Mouse (Mus musculus) NIH3T3 (cell line): ENCODE data around the gene Gm19426.
"Not testable (repeated sequence)": the region's sequence is repeated elsewhere in the genome, so short reads cannot be mapped to it uniquely, and the experiment has no call there.

ENCODE experiments used
- DNase-seq: peaks from one replicate; pipeline ENCODE4 v3.0.0-alpha.2; 2012; ENCODE audit warnings: low read depth

Gene Gm19426

GRCm38 (mm10) chr2:84750115-84750514 lies 6.7 kb upstream of the Gm19426 start:
- DNase-seq: peak; percentile 76

GRCm38 (mm10) chr2:84744126-84744525 lies 671 bp upstream of the Gm19426 start:
- no peak for DNase-seq

- DNase-seq: peak; percentile 80
These were observed 788 bp downstream of the Gm19426 start for GRCm38 (mm10) chr2:84742451-84743283.

- no peak for DNase-seq
These were observed 1.5 kb downstream of the Gm19426 start for GRCm38 (mm10) chr2:84741841-84742450.

- peak; percentile 73 for DNase-seq
These were observed 2.7 kb downstream of the Gm19426 start for GRCm38 (mm10) chr2:84740608-84741333.

- DNase-seq: peak; percentile 53
These were observed 5.1 kb downstream of the Gm19426 start for GRCm38 (mm10) chr2:84738271-84738911.

GRCm38 (mm10) chr2:84737451-84737925 lies 6.0 kb downstream of the Gm19426 start:
- DNase-seq: peak; percentile 41

- peak; percentile 34 for DNase-seq
These were observed 6.9 kb downstream of the Gm19426 start for GRCm38 (mm10) chr2:84736312-84737161.

- peak; percentile 15 for DNase-seq
These were observed 8.0 kb downstream of the Gm19426 start for GRCm38 (mm10) chr2:84735346-84735920.

GRCm38 (mm10) chr2:84734919-84735318 lies 8.5 kb downstream of the Gm19426 start:
- peak; percentile 31 for DNase-seq

- peak; percentile 52 for DNase-seq
These were observed 9.0 kb downstream of the Gm19426 start for GRCm38 (mm10) chr2:84734351-84734864.

GRCm38 (mm10) chr2:84733579-84734300 lies 9.7 kb downstream of the Gm19426 start, which contains the start of gene Ypel4:
TSS of gene Ypel4 (plus strand) at chr2:84734058.
- peak; percentile 88 for DNase-seq

GRCm38 (mm10) chr2:84732394-84732793 lies 11.1 kb downstream of the Gm19426 start:
- no peak for DNase-seq

GRCm38 (mm10) chr2:84731206-84731605 lies 12.2 kb downstream of the Gm19426 start:
- DNase-seq: no peak

- DNase-seq: not testable (repeated sequence)
These were observed 15.3 kb downstream of the Gm19426 start for GRCm38 (mm10) chr2:84728191-84728590.

- DNase-seq: peak; percentile 99
These were observed 16.1 kb downstream of the Gm19426 start, which contains the start of gene Clp1 for GRCm38 (mm10) chr2:84727172-84727858. TSS of gene Clp1 (minus strand) at chr2:84727350.

GRCm38 (mm10) chr2:84726716-84727115 lies 16.7 kb downstream of the Gm19426 start:
- no peak for DNase-seq

- DNase-seq: no peak
These were observed 17.7 kb downstream of the Gm19426 start for GRCm38 (mm10) chr2:84725770-84726169.

GRCm38 (mm10) chr2:84723856-84724255 lies 19.6 kb downstream of the Gm19426 start:
- DNase-seq: no peak
